Mouse (Mus musculus) myocyte (in vitro differentiated cells): ENCODE results near the gene Strap.

ENCODE experiments used
- CEBPB ChIP-seq: IDR thresholded peaks from 2 replicates; pipeline ENCODE4 v1.6.1; 2011; ENCODE audit warnings: mild to moderate bottlenecking, moderate library complexity; ENCODE audit not compliant: poor library complexity, insufficient read depth, severe bottlenecking
- E2F4 ChIP-seq: IDR thresholded peaks from one replicate; pipeline ENCODE4 v1.6.1; 2011; ENCODE audit warnings: mild to moderate bottlenecking, control low read depth, moderate library complexity; ENCODE audit not compliant: insufficient read depth
- MAX ChIP-seq: IDR thresholded peaks from one replicate; pipeline ENCODE4 v1.6.1; 2011; ENCODE audit warnings: low read depth, mild to moderate bottlenecking, control low read depth
- POLR2A ChIP-seq: IDR thresholded peaks from one replicate; pipeline ENCODE4 v1.6.1; 2011; ENCODE audit warnings: low read depth, mild to moderate bottlenecking, control low read depth, moderate library complexity; ENCODE audit not compliant: insufficient read length
- POLR2AphosphoS2 ChIP-seq: IDR thresholded peaks from one replicate; pipeline ENCODE4 v1.6.1; 2011; ENCODE audit warnings: low read depth, control low read depth; ENCODE audit not compliant: insufficient read length
- TCF12 ChIP-seq: IDR thresholded peaks from one replicate; pipeline ENCODE4 v1.6.1; 2011; ENCODE audit warnings: mild to moderate bottlenecking, control low read depth; ENCODE audit not compliant: poor library complexity, insufficient read depth, severe bottlenecking
- USF1 ChIP-seq: IDR thresholded peaks from one replicate; pipeline ENCODE4 v1.6.1; 2011; ENCODE audit warnings: low read depth, mild to moderate bottlenecking, control low read depth, moderate library complexity

DNA sequence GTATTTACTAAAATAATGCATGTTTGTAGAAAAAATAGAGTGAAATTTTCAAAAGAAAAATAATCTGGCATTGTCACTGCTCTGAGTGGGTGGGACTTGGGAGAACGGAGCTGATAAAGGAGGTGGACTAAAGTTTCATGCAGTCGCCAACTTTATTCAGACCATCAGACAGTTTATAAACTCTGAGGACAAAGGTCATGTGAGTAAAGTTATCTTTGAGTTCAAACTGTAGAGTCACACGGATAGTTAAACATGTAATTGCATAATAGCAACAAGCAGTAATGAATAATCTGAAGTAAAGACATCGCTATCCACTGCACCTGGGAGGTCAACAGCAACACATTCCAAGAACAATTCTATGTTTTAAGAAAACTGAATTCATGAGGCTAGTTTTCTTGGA is 9.8 kb downstream of the Strap start:
- TF ChIP-seq POLR2A, result no peak
- no peak for TF ChIP-seq E2F4
- no peak for TF ChIP-seq CEBPB
- TF ChIP-seq MAX, result no peak
- TF ChIP-seq USF1, result no peak
- no peak for TF ChIP-seq TCF12
- TF ChIP-seq POLR2AphosphoS2, result no peak
